Mouse (Mus musculus): ENCODE results near the gene Gp1bb.

Gene Gp1bb

GRCm38 (mm10) chr16:18628948-18629340 is 6.7 kb upstream of the Gp1bb start:
- WGBS: 33% methylated on average over 2 of the region's 2 CpGs

GRCm38 (mm10) chr16:18628206-18628947 is 6.2 kb upstream of the Gp1bb start:
- WGBS: 48% methylated on average over 7 of the region's 7 CpGs

- WGBS: 39% methylated on average over 3 of the region's 3 CpGs
Observed at GRCm38 (mm10) chr16:18627163-18627562, 5.0 kb upstream of the Gp1bb start.

- WGBS: under 1% methylated on average over 65 of the region's 65 CpGs
Observed at GRCm38 (mm10) chr16:18626376-18626878, 4.2 kb upstream of the Gp1bb start, which contains the start of gene Gm49601. TSS of gene Gm49601 (minus strand) at chr16:18626427.

- 17% methylated on average over 26 of the region's 26 CpGs for WGBS
Observed at GRCm38 (mm10) chr16:18625791-18626311, 3.6 kb upstream of the Gp1bb start.

- 62% methylated on average over 14 of the region's 14 CpGs for WGBS
Observed at GRCm38 (mm10) chr16:18625097-18625496, 2.9 kb upstream of the Gp1bb start.

GRCm38 (mm10) chr16:18624641-18625040 is 2.4 kb upstream of the Gp1bb start:
- WGBS: 64% methylated on average over 15 of the region's 15 CpGs

- 50% methylated on average over 15 of the region's 15 CpGs for whole genome bisulfite sequencing
Observed at GRCm38 (mm10) chr16:18623751-18624540, 1.7 kb upstream of the Gp1bb start.

- 44% methylated on average over 29 of the region's 29 CpGs for WGBS
Observed at GRCm38 (mm10) chr16:18622916-18623750, 930 bp upstream of the Gp1bb start.

GRCm38 (mm10) chr16:18621362-18622001 is 721 bp downstream of the Gp1bb start:
- WGBS: 21% methylated on average over 38 of the region's 38 CpGs

- WGBS: 10% methylated on average over 74 of the region's 74 CpGs
Observed at GRCm38 (mm10) chr16:18620601-18621361, 1.4 kb downstream of the Gp1bb start.

GRCm38 (mm10) chr16:18620201-18620600 is 2.0 kb downstream of the Gp1bb start:
- WGBS: 46% methylated on average over 6 of the region's 6 CpGs

- WGBS: 74% methylated on average over 4 of the region's 4 CpGs
Observed at GRCm38 (mm10) chr16:18619110-18619509, 3.1 kb downstream of the Gp1bb start.

GRCm38 (mm10) chr16:18618297-18618696 is 3.9 kb downstream of the Gp1bb start:
- WGBS: 60% methylated on average over 2 of the region's 2 CpGs

- 4% methylated on average over 27 of the region's 27 CpGs for WGBS
Observed at GRCm38 (mm10) chr16:18617370-18618065, 4.7 kb downstream of the Gp1bb start.

- 91% methylated on average over 3 of the region's 3 CpGs for WGBS
Observed at GRCm38 (mm10) chr16:18613301-18613700, 8.9 kb downstream of the Gp1bb start.

- WGBS: 92% methylated on average over 13 of the region's 13 CpGs
Observed at GRCm38 (mm10) chr16:18611752-18612151, 10.5 kb downstream of the Gp1bb start.

- WGBS: 93% methylated on average over 2 of the region's 2 CpGs
Observed at GRCm38 (mm10) chr16:18609099-18609498, 13.1 kb downstream of the Gp1bb start.

- 36% methylated on average over 11 of the region's 11 CpGs for whole genome bisulfite sequencing
Observed at GRCm38 (mm10) chr16:18608226-18608625, 14.0 kb downstream of the Gp1bb start.

GRCm38 (mm10) chr16:18605705-18606104 is 16.5 kb downstream of the Gp1bb start:
- 92% methylated on average over 5 of the region's 5 CpGs for WGBS
